Mouse (Mus musculus): ENCODE results near the gene Nedd4. TPM values are rescaled to one million over a fixed set of nuclear protein-coding genes. Genes with fewer than 3 reads are reported as not detected.

Nedd4 gene
- polyA plus RNA-seq, 1 experiment = 18.7 TPM

- no peaks in the 10 kb centered on the region for H3K27me3 ChIP-seq (ENCODE audit: control insufficient read depth, insufficient read depth, low read length)
- H3K4me3 ChIP-seq (ENCODE audit: low read depth, low read length) = no peak overlapping the region
- H3K36me3 ChIP-seq (ENCODE audit: control insufficient read depth, insufficient read depth, low read length) = peaks cover 9% of the 10 kb centered on the region
- H3K4me1 ChIP-seq (ENCODE audit: control insufficient read depth, insufficient read depth, insufficient read length, low read length) = peaks cover 7% of the 10 kb centered on the region
- TF ChIP-seq POLR2A (IDR thresholded peaks at IDR 0.05; ENCODE audit: low read depth, low read length) (no peak), CTCF (IDR thresholded peaks at IDR 0.05; ENCODE audit: extremely low read depth, insufficient read length, insufficient replicate concordance, low read depth, low read length) (no peak)
- WGBS = 91% methylated on average over 4 of the region's 4 CpGs
- no peak overlapping the region for H3K27ac ChIP-seq (ENCODE audit: insufficient read depth, low read depth, low read length)
Measured at GRCm38 (mm10) chr9:72703142-72703541, 41.0 kb downstream of the Nedd4 start.

GRCm38 (mm10) chr9:72703754-72704153 is 41.6 kb downstream of the Nedd4 start:
- H3K36me3 ChIP-seq (ENCODE audit: control insufficient read depth, insufficient read depth, low read length) = peaks cover 12% of the 10 kb centered on the region
- H3K27ac ChIP-seq (ENCODE audit: insufficient read depth, low read depth, low read length) = no peak overlapping the region
- TF ChIP-seq CTCF (IDR thresholded peaks at IDR 0.05; ENCODE audit: extremely low read depth, insufficient read length, insufficient replicate concordance, low read depth, low read length) (no peak), POLR2A (IDR thresholded peaks at IDR 0.05; ENCODE audit: low read depth, low read length) (no peak)
- 79% methylated on average over 6 of the region's 6 CpGs for WGBS
- H3K4me3 ChIP-seq (ENCODE audit: low read depth, low read length) = no peak overlapping the region
- peaks cover 7% of the 10 kb centered on the region for H3K4me1 ChIP-seq (ENCODE audit: control insufficient read depth, insufficient read depth, insufficient read length, low read length)
- no peaks in the 10 kb centered on the region for H3K27me3 ChIP-seq (ENCODE audit: control insufficient read depth, insufficient read depth, low read length)

GRCm38 (mm10) chr9:72705270-72705669 is 43.1 kb downstream of the Nedd4 start:
- no peak overlapping the region for H3K4me3 ChIP-seq (ENCODE audit: low read depth, low read length)
- WGBS = 86% methylated on average over 2 of the region's 2 CpGs
- peaks cover 2% of the 10 kb centered on the region for H3K4me1 ChIP-seq (ENCODE audit: control insufficient read depth, insufficient read depth, insufficient read length, low read length)
- peaks cover 21% of the 10 kb centered on the region for H3K36me3 ChIP-seq (ENCODE audit: control insufficient read depth, insufficient read depth, low read length)
- TF ChIP-seq CTCF (IDR thresholded peaks at IDR 0.05; ENCODE audit: extremely low read depth, insufficient read length, insufficient replicate concordance, low read depth, low read length) (no peak), POLR2A (IDR thresholded peaks at IDR 0.05; ENCODE audit: low read depth, low read length) (no peak)
- no peak overlapping the region for H3K27ac ChIP-seq (ENCODE audit: insufficient read depth, low read depth, low read length)
- no peaks in the 10 kb centered on the region for H3K27me3 ChIP-seq (ENCODE audit: control insufficient read depth, insufficient read depth, low read length)

- Histone ChIP-seq H3K27me3 (ENCODE audit: control insufficient read depth, insufficient read depth, low read length) (no peaks in the 10 kb centered on the region), H3K36me3 (ENCODE audit: control insufficient read depth, insufficient read depth, low read length) (peaks cover 28% of the 10 kb centered on the region), H3K4me1 (ENCODE audit: control insufficient read depth, insufficient read depth, insufficient read length, low read length) (no peaks in the 10 kb centered on the region), H3K4me3 (ENCODE audit: low read depth, low read length) (no peak overlapping the region), H3K27ac (ENCODE audit: insufficient read depth, low read depth, low read length) (no peak overlapping the region)
- TF ChIP-seq CTCF (IDR thresholded peaks at IDR 0.05; ENCODE audit: extremely low read depth, insufficient read length, insufficient replicate concordance, low read depth, low read length) (no peak), POLR2A (IDR thresholded peaks at IDR 0.05; ENCODE audit: low read depth, low read length) (no peak)
- 74% methylated on average over 2 of the region's 2 CpGs for WGBS
Measured at GRCm38 (mm10) chr9:72707999-72708398, 45.9 kb downstream of the Nedd4 start.

GRCm38 (mm10) chr9:72708690-72709089 is 46.5 kb downstream of the Nedd4 start:
- H3K4me3 ChIP-seq (ENCODE audit: low read depth, low read length) = no peak overlapping the region
- H3K4me1 ChIP-seq (ENCODE audit: control insufficient read depth, insufficient read depth, insufficient read length, low read length) = no peaks in the 10 kb centered on the region
- no peaks in the 10 kb centered on the region for H3K27me3 ChIP-seq (ENCODE audit: control insufficient read depth, insufficient read depth, low read length)
- H3K27ac ChIP-seq (ENCODE audit: insufficient read depth, low read depth, low read length) = no peak overlapping the region
- no peak for TF ChIP-seq POLR2A (IDR thresholded peaks at IDR 0.05; ENCODE audit: low read depth, low read length)
- no peak for TF ChIP-seq CTCF (IDR thresholded peaks at IDR 0.05; ENCODE audit: extremely low read depth, insufficient read length, insufficient replicate concordance, low read depth, low read length)
- WGBS = 87% methylated on average over 5 of the region's 5 CpGs
- peaks cover 31% of the 10 kb centered on the region for H3K36me3 ChIP-seq (ENCODE audit: control insufficient read depth, insufficient read depth, low read length)

GRCm38 (mm10) chr9:72710060-72710459 is 47.9 kb downstream of the Nedd4 start:
- TF ChIP-seq POLR2A (IDR thresholded peaks at IDR 0.05; ENCODE audit: low read depth, low read length) (no peak), CTCF (IDR thresholded peaks at IDR 0.05; ENCODE audit: extremely low read depth, insufficient read length, insufficient replicate concordance, low read depth, low read length) (no peak)
- WGBS = 82% methylated on average over 5 of the region's 5 CpGs
- H3K4me3 ChIP-seq (ENCODE audit: low read depth, low read length) = no peak overlapping the region
- H3K27me3 ChIP-seq (ENCODE audit: control insufficient read depth, insufficient read depth, low read length) = no peaks in the 10 kb centered on the region
- peaks cover 33% of the 10 kb centered on the region for H3K36me3 ChIP-seq (ENCODE audit: control insufficient read depth, insufficient read depth, low read length)
- no peak overlapping the region for H3K27ac ChIP-seq (ENCODE audit: insufficient read depth, low read depth, low read length)
- no peaks in the 10 kb centered on the region for H3K4me1 ChIP-seq (ENCODE audit: control insufficient read depth, insufficient read depth, insufficient read length, low read length)

GRCm38 (mm10) chr9:72714945-72715344 is 52.8 kb downstream of the Nedd4 start:
- 70% methylated on average over 4 of the region's 4 CpGs for WGBS
- Histone ChIP-seq H3K4me3 (ENCODE audit: low read depth, low read length) (no peak overlapping the region), H3K27ac (ENCODE audit: insufficient read depth, low read depth, low read length) (no peak overlapping the region), H3K36me3 (ENCODE audit: control insufficient read depth, insufficient read depth, low read length) (peaks cover 40% of the 10 kb centered on the region), H3K27me3 (ENCODE audit: control insufficient read depth, insufficient read depth, low read length) (no peaks in the 10 kb centered on the region), H3K4me1 (ENCODE audit: control insufficient read depth, insufficient read depth, insufficient read length, low read length) (no peaks in the 10 kb centered on the region)
- TF ChIP-seq POLR2A (IDR thresholded peaks at IDR 0.05; ENCODE audit: low read depth, low read length) (no peak), CTCF (IDR thresholded peaks at IDR 0.05; ENCODE audit: extremely low read depth, insufficient read length, insufficient replicate concordance, low read depth, low read length) (no peak)

GRCm38 (mm10) chr9:72716200-72716599 is 54.1 kb downstream of the Nedd4 start:
- no peak overlapping the region for H3K27ac ChIP-seq (ENCODE audit: insufficient read depth, low read depth, low read length)
- TF ChIP-seq CTCF (IDR thresholded peaks at IDR 0.05; ENCODE audit: extremely low read depth, insufficient read length, insufficient replicate concordance, low read depth, low read length) (no peak), POLR2A (IDR thresholded peaks at IDR 0.05; ENCODE audit: low read depth, low read length) (no peak)
- WGBS = 89% methylated on average over 7 of the region's 7 CpGs
- H3K27me3 ChIP-seq (ENCODE audit: control insufficient read depth, insufficient read depth, low read length) = no peaks in the 10 kb centered on the region
- no peaks in the 10 kb centered on the region for H3K4me1 ChIP-seq (ENCODE audit: control insufficient read depth, insufficient read depth, insufficient read length, low read length)
- peaks cover 39% of the 10 kb centered on the region for H3K36me3 ChIP-seq (ENCODE audit: control insufficient read depth, insufficient read depth, low read length)
- H3K4me3 ChIP-seq (ENCODE audit: low read depth, low read length) = no peak overlapping the region
